Mouse (Mus musculus) E14TG2a.4 (cell line): ENCODE results near the gene Nt5c2.

Source experiments
- CTCF ChIP-seq: conservative IDR thresholded peaks from 2 replicates; pipeline ENCODE4 v1.5.1; 2014; ENCODE audit warnings: low read length
- NANOG ChIP-seq: IDR thresholded peaks from 2 replicates; pipeline ENCODE4 v1.6.1; 2014; ENCODE audit warnings: borderline replicate concordance, low read length, mixed read lengths
- POU5F1 ChIP-seq: IDR thresholded peaks from 2 replicates; pipeline ENCODE4 v1.6.1; 2014; ENCODE audit warnings: low read length, borderline replicate concordance

DNA sequence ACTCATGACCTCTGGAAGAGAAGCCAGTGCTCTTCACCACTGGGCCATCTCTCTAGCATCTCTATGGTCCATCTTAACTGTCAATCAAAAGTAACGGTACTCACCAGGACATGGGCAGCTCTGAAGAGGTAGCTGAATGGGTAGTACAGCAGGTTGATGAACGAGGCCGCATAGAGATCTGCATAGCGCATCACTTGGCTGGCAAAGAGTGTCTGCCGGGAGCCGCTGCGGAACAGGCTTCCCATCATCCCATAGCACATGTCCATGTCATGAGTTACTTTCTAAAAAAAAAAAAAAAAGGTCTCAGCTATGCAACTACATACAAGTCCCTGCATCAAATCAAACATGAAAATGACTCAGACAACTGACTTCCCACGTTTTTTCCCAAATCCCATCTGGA lies 125.3 kb downstream of the Nt5c2 start:
- TF ChIP-seq POU5F1 (no peak), CTCF (no peak), NANOG (no peak)
